Mouse (Mus musculus) heart, adult 2 months (tissue): ENCODE results near the gene Chrna1.

Experiments
- CTCF ChIP-seq: fragments of 200-600 bp; IDR thresholded peaks from 2 replicates; pipeline ENCODE4 v1.8.1; 2022; ENCODE audit warnings: antibody characterized with exemption, mild to moderate bottlenecking, moderate library complexity
- EP300 ChIP-seq: fragments of 200-500 bp; IDR thresholded peaks from 2 replicates; pipeline ENCODE4 v1.6.1; 2011; ENCODE audit warnings: low read depth, low read length, control low read depth; ENCODE audit not compliant: insufficient read depth
- POLR2A ChIP-seq: fragments of 200-500 bp; IDR thresholded peaks from 2 replicates; pipeline ENCODE4 v1.6.1; 2011; ENCODE audit warnings: mild to moderate bottlenecking, low read depth, low read length, control low read depth; ENCODE audit not compliant: insufficient read depth

GRCm38 (mm10) chr2:73590106-73590505 is 10.0 kb upstream of the Chrna1 start:
- TF ChIP-seq EP300: no peak
- no peak for TF ChIP-seq CTCF
- TF ChIP-seq POLR2A: no peak
